Mouse (Mus musculus) gonadal fat pad, adult 2 months (tissue): ENCODE measurements at regions not wholly inside any gene's neighbourhood (a gene's known extent, or its start where the extent isn't known, plus 50 kb on each side); places are given as distances from the start of the nearest gene placed in this dataset.
"Not testable (repeated sequence)": the region's sequence is repeated elsewhere in the genome, so short reads cannot be mapped to it uniquely, and the experiment has no call there.

ENCODE experiments used
- DNase-seq: peaks from one replicate; pipeline ENCODE4 v3.0.0-alpha.2; 2012; ENCODE audit warnings: low read depth

DNA sequence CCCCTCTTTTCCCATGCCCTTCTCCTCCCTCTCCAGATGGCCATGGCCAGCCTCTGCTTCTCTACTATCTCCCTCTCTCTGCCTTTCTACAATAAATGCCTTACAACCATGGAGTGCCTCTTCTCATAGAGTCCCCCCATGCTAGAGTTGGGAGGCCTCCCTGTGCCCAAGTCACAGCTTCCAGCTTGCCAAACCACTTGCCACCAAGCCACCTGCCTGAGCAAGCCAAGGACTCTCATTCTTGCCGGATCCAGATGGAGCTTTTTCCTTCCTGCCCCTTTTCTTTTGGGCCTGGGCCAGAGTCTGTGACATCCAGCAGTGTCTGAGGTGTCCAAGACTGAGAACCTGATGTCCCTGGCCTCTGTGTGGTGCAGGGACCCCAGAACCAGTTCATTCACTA lies 367.4 kb upstream of the Arhgap42 start:
- DNase-seq: no peak

- DNase-seq: no peak
Measured at GRCm38 (mm10) chr9:9591263-9591662, 352.4 kb upstream of the Arhgap42 start.

- DNase-seq: no peak
Measured at GRCm38 (mm10) chr9:9583011-9583605, 344.2 kb upstream of the Arhgap42 start.

- DNase-seq: no peak
Measured at GRCm38 (mm10) chr9:9582301-9583010, 343.6 kb upstream of the Arhgap42 start.

GRCm38 (mm10) chr9:9568040-9568649 lies 329.2 kb upstream of the Arhgap42 start:
- no peak for DNase-seq

DNA sequence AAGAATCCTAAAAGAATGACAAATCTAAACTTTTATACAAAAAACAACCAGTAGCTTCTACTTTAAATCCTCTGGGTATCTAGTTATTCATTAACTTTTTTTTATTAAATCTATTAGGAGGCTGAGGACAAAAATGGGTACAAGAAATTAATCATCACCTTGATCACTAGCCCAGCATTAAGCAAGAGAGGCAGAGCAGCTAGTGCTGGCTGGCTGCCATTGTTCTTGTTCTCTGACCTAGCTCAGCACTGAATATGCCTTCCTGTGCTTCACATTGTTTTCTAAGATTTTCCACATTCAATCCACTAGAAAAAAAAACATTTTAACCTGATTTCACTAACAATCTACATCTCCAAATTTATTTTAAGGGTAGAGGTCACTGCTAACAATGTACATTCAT lies 325.6 kb upstream of the Arhgap42 start:
- no peak for DNase-seq

GRCm38 (mm10) chr9:9548657-9549056 lies 309.8 kb upstream of the Arhgap42 start:
- DNase-seq: no peak

DNA sequence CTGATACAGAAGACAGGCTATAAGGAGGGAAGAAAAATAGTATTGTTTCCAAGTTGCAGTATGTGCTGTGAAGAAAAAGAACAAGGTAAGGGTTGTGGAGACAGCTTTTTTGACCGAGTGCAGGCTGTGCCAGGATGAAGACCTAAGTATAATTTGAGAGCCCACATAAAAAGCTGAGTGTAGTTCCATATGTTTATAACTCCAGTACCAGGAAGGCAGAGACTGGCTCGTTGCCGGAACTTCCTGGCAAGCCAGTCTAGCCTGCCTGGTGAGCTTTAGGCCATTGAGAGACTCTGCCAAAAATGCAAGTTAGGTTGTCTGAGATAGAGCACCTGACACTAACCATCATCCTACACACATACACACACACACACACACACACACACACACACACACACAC lies 308.7 kb upstream of the Arhgap42 start:
- no peak for DNase-seq

- DNase-seq: no peak
Measured at GRCm38 (mm10) chr9:9547121-9547520, 308.2 kb upstream of the Arhgap42 start.

DNA sequence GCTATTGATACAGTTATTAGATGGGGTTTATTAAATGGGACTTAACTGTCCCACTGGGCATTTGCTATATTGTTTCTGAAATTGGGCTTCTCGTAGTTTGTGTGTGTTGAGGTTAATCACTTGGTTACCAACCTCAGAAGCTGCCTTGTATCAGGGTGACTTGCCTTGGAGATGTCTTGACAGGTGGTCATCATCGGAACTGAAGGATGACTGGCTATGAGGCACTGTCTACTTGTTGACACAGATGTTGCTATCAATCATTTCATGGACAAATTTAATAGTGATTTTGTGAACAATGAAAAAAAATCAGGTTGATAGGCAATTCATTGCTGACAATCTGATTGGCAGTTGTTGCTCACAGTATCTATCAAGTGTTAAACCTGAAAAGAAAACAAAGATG lies 261.4 kb upstream of the Arhgap42 start:
- DNase-seq: no peak

DNA sequence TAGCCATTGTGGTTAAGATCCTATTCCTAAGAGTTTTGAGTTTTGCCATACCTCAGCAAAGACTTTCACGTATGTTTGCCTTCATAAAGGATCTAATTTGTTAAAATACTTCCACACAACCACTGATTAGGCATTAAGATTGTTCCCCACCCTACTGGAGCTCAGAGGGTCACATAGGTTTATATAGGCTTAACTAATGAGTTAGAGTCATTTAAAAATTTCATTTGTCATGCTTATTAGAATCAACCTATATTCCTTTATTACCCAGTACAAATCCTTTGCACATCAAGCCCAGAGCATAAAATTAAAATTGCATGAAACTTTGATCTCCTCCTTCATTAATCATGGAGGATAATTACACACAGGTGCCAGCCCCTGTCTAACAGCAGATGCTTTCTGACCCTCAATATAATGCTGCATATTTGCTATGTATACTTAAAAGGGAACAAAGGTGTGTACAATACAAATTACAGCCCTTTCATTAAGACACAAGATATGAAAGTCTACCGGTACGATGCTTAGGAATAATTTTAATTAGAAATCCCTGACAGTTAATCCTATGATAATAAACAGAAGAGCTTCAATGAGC lies 254.8 kb upstream of the Arhgap42 start:
- no peak for DNase-seq

- DNase-seq: no peak
Measured at GRCm38 (mm10) chr9:9477145-9477544, 238.2 kb upstream of the Arhgap42 start.

GRCm38 (mm10) chr9:9475009-9475744 lies 236.3 kb upstream of the Arhgap42 start:
- no peak for DNase-seq

DNA sequence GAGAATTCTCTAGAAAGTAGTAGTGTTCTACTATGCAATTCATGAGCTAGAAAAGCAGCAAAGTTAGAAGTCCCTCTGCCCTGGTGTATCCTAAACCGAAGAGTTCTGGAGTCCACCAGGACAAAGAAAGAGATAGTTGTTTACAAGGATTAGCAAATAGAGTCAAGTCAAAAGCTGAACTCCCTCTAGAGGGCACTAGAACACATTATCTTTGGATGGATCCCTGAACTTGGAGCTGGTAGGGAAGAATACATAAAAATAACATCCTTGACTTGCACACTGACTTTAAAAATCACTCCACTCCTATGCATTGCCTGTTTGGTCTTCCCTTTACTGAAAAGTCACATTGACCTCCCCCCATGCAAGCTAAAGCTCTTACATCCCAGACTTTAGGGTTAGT lies 205.3 kb upstream of the Arhgap42 start:
- DNase-seq: no peak

- no peak for DNase-seq
Measured at GRCm38 (mm10) chr9:9420326-9420725, 181.4 kb upstream of the Arhgap42 start.

- DNase-seq: no peak
Measured at GRCm38 (mm10) chr9:9412460-9413181, 173.7 kb upstream of the Arhgap42 start.

DNA sequence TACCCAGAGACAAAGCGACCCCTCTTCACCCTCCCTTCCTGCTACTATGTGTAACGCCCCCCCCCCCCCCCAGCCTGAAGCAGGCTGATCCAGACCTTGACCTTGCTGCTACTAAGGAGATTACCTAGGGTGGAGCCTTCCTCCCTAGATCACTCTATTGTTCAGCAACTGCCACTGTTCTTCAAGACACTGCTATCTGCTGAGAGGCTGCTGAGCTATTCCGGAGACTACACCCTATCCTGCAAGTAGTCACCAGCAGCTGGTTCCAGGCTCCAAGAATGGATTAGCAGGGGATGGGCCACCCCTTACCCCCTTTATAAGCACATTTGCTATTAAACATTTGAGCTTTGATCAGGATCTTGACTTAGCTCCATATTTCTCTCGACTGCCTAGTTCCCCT lies 155.3 kb upstream of the Arhgap42 start:
- not testable (repeated sequence) for DNase-seq

GRCm38 (mm10) chr9:9376650-9377189 lies 137.8 kb upstream of the Arhgap42 start:
- DNase-seq: no peak

DNA sequence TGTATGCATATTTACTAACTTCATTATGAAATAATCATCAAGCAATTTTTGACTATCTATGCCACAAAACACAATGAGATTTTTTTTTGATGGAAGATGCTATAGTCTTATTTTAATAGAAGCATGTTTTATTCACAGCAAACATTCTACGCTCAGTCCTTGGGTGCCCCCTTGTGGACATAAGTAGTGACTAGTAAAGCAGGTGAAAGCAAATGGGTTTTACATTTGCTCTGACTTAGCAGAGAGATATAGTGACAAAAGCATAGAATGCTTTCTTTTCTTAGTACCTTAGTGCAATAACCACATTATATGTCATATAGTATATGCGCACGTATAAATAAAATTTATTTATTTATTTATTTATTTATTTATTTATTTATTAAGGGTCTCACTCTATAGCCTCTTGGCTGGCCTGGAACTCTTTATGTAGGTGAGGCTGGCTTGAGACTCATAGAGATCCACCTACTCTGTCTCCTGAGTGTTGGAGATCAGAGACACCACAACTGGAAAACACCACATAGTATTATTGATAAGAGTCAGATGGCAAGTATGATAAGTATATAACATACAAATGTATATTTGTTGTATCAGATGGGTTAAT lies 136.5 kb upstream of the Arhgap42 start:
- DNase-seq: no peak

DNA sequence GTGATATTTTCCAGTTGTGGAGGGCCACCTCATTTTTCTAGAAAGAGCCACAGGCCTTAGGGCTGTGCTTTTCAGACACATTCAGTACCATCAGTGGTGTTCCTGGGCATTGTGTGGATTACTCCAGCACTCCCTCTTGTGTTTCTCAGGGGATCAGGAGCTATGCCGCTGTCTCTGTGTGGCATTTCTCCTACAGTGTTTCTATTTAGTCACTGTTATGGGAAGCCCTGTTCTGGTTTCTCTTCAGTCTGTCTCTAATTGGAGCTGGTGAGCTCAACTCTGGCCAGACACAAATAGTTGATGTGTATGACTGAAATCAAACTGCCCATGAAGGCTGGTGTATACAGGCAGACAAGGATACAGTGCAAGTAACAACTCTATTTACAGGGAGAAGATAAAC lies 133.7 kb upstream of the Arhgap42 start:
- DNase-seq: no peak

DNA sequence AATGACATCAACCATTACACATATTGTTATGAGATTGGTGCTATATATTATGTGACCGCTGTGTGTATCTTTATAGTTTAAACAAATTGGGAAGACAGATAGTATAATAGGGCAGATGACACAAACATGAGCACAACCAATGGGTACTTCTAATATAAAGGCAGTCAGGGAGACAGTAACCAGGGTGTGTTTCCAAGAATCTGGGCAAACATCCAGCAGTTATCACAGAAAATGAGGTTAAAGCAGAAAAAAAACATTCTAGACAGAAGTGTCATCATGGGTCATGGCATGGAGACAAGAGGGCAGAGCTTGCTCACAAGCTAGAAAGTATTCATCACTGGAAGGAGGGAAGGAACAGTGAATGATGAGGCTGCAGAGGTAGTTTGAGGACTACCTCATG lies 129.8 kb upstream of the Arhgap42 start:
- no peak for DNase-seq
